Mouse (Mus musculus): ENCODE results near the gene Ccdc28a.

Ccdc28a gene

GRCm38 (mm10) chr10:18234560-18235401 is at the start of gene Ccdc28a:
TSS of gene Ccdc28a (minus strand) at chr10:18234998.
- DNase-seq: peak; percentile 94 to 95

DNA sequence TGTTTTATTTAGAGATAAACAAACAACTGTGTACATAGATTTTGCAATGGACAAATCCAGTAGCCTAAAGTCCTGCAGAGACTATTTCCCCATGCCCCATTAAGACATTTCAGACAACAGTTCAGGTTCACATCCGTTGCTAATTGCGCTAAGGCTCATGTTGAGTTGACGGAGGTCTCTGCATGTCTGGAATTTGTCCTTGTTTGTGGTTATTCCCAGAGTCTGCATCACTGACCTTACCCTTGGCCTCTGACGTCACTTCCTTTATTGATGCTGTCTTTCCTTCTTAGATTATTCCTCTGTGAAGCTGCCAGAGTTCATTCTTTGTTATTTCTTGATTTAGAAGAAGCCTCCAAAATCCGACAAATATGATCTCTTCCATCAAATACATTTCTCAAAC is 49.2 kb upstream of the Ccdc28a start:
- DNase-seq: no peak

DNA sequence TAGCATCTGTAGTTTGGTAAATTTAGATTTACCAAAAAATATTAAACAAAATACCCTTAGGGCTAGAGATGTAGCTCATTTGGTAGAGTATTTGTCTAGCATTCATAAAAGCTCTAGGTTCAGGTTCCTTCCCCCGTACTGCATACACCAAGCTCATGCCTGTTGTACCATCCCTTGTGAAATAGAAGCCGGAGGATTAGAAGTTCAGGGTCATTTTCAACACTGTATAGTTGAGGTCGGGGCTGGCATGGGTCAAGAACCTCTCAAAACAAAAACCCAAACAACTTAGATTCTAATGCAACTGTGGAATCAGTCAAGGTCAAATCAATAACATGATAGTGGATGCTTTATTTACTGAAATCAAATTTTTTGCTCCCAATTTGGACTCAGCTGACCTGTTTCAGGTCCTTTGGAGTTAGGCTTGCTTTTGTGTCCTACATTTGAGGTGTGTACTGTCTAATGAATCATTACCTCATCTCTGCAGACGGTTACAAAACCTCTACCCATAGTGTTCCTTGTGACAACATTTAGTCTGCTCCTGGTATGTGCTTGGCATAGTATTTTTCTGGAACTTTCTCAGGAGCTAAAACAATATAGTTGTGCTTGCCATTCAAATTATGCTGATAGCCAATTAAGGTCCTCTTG is 41.4 kb upstream of the Ccdc28a start:
- no peak for DNase-seq

DNA sequence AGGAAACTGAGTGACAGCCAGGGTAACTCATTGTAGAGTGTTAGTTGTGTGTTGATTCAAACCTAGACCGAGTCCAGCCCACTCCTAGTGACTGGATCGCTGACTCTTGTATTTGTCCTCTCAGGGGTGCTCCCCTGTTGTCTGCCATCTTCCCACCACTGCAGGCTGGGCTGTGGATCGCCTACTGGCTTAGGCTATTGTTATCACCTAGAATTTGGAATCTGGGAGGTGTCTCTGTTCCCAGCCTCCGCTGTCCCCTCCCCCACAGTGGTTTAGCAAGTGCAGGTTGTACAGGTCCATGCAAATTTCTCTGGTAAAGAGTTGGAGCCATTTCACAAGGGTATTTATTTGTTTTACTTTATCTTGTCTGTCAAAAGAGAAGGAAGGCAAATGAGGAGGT is 16.5 kb upstream of the Ccdc28a start:
- no peak for DNase-seq

DNA sequence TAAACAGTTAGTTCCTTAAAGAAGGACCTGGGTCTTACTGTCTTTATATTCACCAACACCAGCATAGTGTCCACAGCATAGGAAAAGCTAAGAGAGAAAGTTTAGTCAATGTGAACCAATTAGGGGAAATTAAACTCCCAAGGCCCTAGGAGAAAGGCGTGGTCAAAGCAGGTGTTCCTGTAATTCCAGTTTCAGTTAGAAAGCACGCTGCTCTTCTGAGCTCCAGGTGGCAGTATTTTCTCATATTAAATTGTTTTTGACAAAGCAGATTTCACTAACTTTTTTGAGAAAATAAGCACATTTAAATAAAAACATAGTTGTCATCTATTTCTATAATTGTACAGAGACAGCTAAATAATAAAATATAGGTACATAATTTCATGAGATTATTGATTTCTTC is 8.8 kb upstream of the Ccdc28a start:
- no peak for DNase-seq

- peak in 1 of 2 experiments; percentile 18 for DNase-seq
These were observed 2.4 kb upstream of the Ccdc28a start for GRCm38 (mm10) chr10:18237191-18237590.

- DNase-seq: no peak
These were observed 1.6 kb upstream of the Ccdc28a start for GRCm38 (mm10) chr10:18236328-18236927.

- DNase-seq: no peak
These were observed 577 bp upstream of the Ccdc28a start for GRCm38 (mm10) chr10:18235402-18235747.

GRCm38 (mm10) chr10:18233891-18234290 is 907 bp downstream of the Ccdc28a start:
- DNase-seq: no peak

GRCm38 (mm10) chr10:18224386-18224785 is 10.4 kb downstream of the Ccdc28a start:
- DNase-seq: no peak

GRCm38 (mm10) chr10:18219351-18219750 is 15.4 kb downstream of the Ccdc28a start:
- no peak for DNase-seq

- no peak for DNase-seq
These were observed 20.7 kb downstream of the Ccdc28a start for GRCm38 (mm10) chr10:18214124-18214523.

GRCm38 (mm10) chr10:18213373-18213772 is 21.4 kb downstream of the Ccdc28a start:
- DNase-seq: no peak

GRCm38 (mm10) chr10:18210726-18211125 is 24.1 kb downstream of the Ccdc28a start, which contains the start of gene Ect2l:
TSS of gene Ect2l (minus strand) at chr10:18210890.
- DNase-seq: peak; percentile 29 to 43

DNA sequence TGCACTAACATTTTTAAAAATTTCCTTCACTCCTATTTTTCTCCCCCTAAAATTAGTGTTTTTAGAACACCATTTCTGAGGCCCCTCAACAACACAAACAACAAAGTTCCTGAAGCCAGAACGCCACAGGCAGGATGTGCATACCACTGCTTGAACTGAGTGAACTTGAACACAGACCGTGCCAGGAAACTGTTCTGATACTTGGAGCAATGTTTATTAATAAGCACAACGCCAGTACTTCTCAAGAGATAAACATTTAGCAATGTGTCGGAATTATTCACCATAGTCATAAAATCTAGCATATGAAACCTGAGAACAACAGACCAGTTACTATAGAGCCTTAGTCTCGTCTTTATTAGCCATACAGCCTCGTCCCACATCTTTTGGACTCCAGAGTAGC is 24.7 kb downstream of the Ccdc28a start:
- no peak for DNase-seq

DNA sequence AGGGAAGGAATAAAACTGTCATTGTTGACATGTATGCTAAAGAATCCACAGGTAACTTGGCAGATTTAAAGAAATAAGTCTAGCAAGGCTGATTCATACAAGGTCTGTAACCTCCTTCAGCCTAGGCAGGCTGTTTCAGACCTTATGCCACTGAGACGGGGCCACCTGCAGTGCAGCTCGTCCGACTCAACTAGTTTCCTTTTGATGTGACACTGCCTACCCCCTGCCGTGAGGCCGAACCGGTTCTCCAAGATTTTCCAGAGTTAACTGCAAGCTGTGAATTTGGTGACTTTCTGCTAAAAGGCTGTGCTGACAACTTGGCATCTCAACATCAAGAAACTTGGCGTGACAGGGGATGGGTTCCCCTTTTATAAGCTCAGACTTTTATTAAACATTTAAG is 30.7 kb downstream of the Ccdc28a start:
- no peak for DNase-seq

- DNase-seq: no peak
These were observed 32.4 kb downstream of the Ccdc28a start for GRCm38 (mm10) chr10:18202401-18202800.

DNA sequence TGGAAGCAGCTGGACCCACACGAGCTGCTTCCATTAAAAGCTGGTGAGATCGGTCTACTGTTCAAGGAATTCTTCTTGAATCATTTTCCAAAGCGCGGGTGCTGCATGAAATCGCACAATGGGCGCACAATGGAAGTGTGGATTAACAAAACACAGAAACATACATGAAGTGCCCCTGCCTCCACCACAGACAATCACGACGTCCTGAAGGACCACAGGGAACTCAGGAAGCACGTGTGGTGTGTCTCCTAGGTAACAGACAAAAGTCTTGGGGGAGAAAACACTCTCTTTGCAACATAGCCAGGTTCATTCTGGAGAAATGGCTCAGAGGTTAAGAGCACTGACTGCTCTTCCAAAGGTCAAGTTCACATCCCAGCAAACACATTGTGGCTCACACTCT is 34.1 kb downstream of the Ccdc28a start:
- DNase-seq: no peak

- no peak for DNase-seq
These were observed 34.9 kb downstream of the Ccdc28a start for GRCm38 (mm10) chr10:18199919-18200318.

DNA sequence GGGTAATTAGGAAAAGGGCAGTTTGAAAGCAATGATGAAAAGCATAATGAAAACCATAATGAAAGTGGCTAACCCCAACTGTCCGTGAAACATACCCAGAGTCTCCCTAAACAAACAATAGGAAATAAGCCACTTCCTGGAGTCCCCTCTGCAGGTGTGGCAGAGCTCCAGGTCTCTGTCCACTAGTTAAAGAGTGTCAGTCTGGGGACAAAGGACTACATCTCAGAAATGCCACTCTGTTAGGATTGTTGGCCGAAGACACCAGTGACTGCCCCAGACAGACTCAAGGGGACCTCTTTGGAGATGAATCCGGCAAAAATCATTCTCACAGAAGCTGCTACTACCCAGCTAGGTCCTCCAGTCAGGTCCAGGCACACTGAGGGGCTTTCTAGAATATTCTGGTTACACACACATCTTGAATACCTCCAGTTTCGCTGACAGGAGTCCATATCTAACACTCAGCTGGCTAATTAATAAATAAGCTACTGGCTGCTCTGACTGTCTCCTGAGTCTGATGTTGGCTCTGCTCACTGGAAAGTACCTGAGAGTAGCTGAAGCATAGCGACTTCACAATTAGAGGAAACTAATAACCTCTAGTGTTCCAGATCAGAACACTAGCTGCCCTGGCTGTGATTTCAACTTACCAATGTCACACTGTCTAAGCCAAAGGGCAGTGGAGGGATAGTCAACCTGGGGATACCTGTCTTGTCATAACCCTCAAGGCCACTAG is 36.3 kb downstream of the Ccdc28a start:
- no peak for DNase-seq

DNA sequence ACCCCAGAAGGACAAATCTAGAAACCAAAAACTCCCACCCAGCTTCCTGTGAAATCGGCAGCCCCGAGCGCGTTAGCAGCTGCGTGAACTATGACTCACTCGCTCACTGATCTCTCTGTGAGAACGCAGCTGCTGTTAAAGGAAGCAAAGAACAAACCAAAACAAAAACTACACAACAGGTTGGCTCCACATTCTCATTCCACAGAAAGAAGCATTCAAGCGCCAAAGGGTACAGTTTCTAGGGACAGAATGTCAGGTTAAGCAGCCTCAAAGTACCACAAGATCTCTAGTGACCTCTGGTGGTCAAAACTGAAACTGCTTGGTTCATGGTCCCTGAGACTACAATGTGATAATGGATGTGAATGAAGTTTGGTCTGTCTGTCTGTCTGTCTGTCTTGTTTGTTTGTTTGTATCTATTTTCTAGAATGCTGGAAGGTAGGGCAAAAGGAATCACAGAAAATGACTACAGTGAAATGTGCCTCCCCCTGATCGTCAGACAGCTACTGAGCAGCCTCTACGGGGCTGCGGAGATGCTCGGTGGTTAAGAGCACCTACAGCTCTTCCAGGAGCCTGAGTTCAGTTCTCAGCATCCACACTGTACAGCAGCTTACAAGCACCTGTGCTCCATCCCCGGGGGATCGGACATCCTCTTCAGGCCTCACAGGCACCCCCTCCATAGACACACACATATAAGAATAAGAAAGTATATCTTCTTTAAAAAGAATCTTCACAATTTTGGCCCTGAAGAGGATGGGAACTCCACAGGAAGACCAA is 37.4 kb downstream of the Ccdc28a start:
- peak in 1 of 2 experiments; percentile 77 for DNase-seq

GRCm38 (mm10) chr10:18194737-18195141 is 40.1 kb downstream of the Ccdc28a start:
- peak; percentile 46 to 55 for DNase-seq

Measured in lung, postnatal 4 days (tissue).